Mouse (Mus musculus): ENCODE results near the gene Npy2r.
A peak's percentile ranks its signal among the peaks of the same experiment; 100 is the strongest.

Npy2r gene

GRCm38 (mm10) chr3:82547908-82548721 lies at the start of gene Npy2r:
TSS of gene Npy2r (minus strand) at chr3:82548084.
- peak in 1 of 2 experiments; percentile 11 for DNase-seq

- no peak for DNase-seq
Observed at GRCm38 (mm10) chr3:82557786-82558185, 9.9 kb upstream of the Npy2r start.

GRCm38 (mm10) chr3:82556311-82556828 lies 8.5 kb upstream of the Npy2r start:
- DNase-seq: no peak

GRCm38 (mm10) chr3:82549932-82550331 lies 2.0 kb upstream of the Npy2r start:
- no peak for DNase-seq

GRCm38 (mm10) chr3:82548753-82549152 lies 869 bp upstream of the Npy2r start:
- DNase-seq: no peak

GRCm38 (mm10) chr3:82541449-82541848 lies 6.4 kb downstream of the Npy2r start:
- no peak for DNase-seq

GRCm38 (mm10) chr3:82539951-82540350 lies 7.9 kb downstream of the Npy2r start:
- DNase-seq: no peak

- no peak for DNase-seq
Observed at GRCm38 (mm10) chr3:82524792-82525191, 23.1 kb downstream of the Npy2r start.

- no peak for DNase-seq
Observed at GRCm38 (mm10) chr3:82498006-82498405, 49.9 kb downstream of the Npy2r start.

Measured in kidney, postnatal 36 days (tissue).